Mouse (Mus musculus) myocyte (in vitro differentiated cells): Measurements from ENCODE around the gene Iqcf5. TPM values are rescaled to one million over a fixed set of nuclear protein-coding genes. Genes with fewer than 3 reads are reported as not detected.
A peak's percentile ranks its signal among the peaks of the same experiment; 100 is the strongest.

Experiments
- H3K27me3 ChIP-seq: one replicate; pipeline ENCODE4 v1.6.1; 2011; ENCODE audit not compliant: control insufficient read depth, insufficient read depth, insufficient read length
- H3K36me3 ChIP-seq: one replicate; pipeline ENCODE4 v1.6.1; 2011; ENCODE audit not compliant: control insufficient read depth, insufficient read depth
- H3K4me2 ChIP-seq: one replicate; pipeline ENCODE4 v1.6.1; 2011; ENCODE audit warnings: low read depth, control low read depth
- H3K4me3 ChIP-seq: one replicate; pipeline ENCODE4 v1.5.1; 2011; ENCODE audit warnings: mild to moderate bottlenecking, control low read depth, moderate library complexity
- H3K79me2 ChIP-seq: one replicate; pipeline ENCODE4 v1.6.1; 2011; ENCODE audit not compliant: control insufficient read depth, insufficient read depth
- H3ac ChIP-seq: one replicate; pipeline ENCODE4 v1.6.1; 2011; ENCODE audit not compliant: control insufficient read depth, insufficient read length
- CEBPB ChIP-seq: IDR thresholded peaks from 2 replicates; pipeline ENCODE4 v1.6.1; 2011; ENCODE audit warnings: mild to moderate bottlenecking, moderate library complexity; ENCODE audit not compliant: poor library complexity, insufficient read depth, severe bottlenecking
- E2F4 ChIP-seq: IDR thresholded peaks from one replicate; pipeline ENCODE4 v1.6.1; 2011; ENCODE audit warnings: mild to moderate bottlenecking, control low read depth, moderate library complexity; ENCODE audit not compliant: insufficient read depth
- MAX ChIP-seq: IDR thresholded peaks from one replicate; pipeline ENCODE4 v1.6.1; 2011; ENCODE audit warnings: low read depth, mild to moderate bottlenecking, control low read depth
- MYOD1 ChIP-seq, 3 experiments: IDR thresholded peaks; one replicate each; pipeline ENCODE4 v1.6.1; 2011; ENCODE audit warnings: control low read depth in 2 of 3, low read depth in 2 of 3, mild to moderate bottlenecking in 2 of 3, moderate library complexity in 1 of 3; ENCODE audit not compliant: insufficient read length in 2 of 3, control insufficient read depth in 1 of 3
- MYOG ChIP-seq, 3 experiments: IDR thresholded peaks; one replicate each; pipeline ENCODE4 v1.6.1; 2011; ENCODE audit warnings: control low read depth in 2 of 3, low read depth in 2 of 3, mild to moderate bottlenecking in 2 of 3; ENCODE audit not compliant: insufficient read length in 2 of 3, control insufficient read depth in 1 of 3, insufficient read depth in 1 of 3
- POLR2A ChIP-seq: IDR thresholded peaks from one replicate; pipeline ENCODE4 v1.6.1; 2011; ENCODE audit warnings: low read depth, mild to moderate bottlenecking, control low read depth, moderate library complexity; ENCODE audit not compliant: insufficient read length
- POLR2AphosphoS2 ChIP-seq: IDR thresholded peaks from one replicate; pipeline ENCODE4 v1.6.1; 2011; ENCODE audit warnings: low read depth, control low read depth; ENCODE audit not compliant: insufficient read length
- REST ChIP-seq: IDR thresholded peaks from one replicate; pipeline ENCODE4 v1.6.1; 2011; ENCODE audit warnings: mild to moderate bottlenecking, control low read depth, moderate library complexity; ENCODE audit not compliant: insufficient read depth, insufficient read length
- SRF ChIP-seq: IDR thresholded peaks from one replicate; pipeline ENCODE4 v1.6.1; 2011; ENCODE audit warnings: low read depth; ENCODE audit not compliant: control insufficient read depth, insufficient read length
- TCF12 ChIP-seq: IDR thresholded peaks from one replicate; pipeline ENCODE4 v1.6.1; 2011; ENCODE audit warnings: mild to moderate bottlenecking, control low read depth; ENCODE audit not compliant: poor library complexity, insufficient read depth, severe bottlenecking
- TCF3 ChIP-seq: IDR thresholded peaks from one replicate; pipeline ENCODE4 v1.6.1; 2011; ENCODE audit warnings: low read depth, control low read depth; ENCODE audit not compliant: insufficient read length
- USF1 ChIP-seq: IDR thresholded peaks from one replicate; pipeline ENCODE4 v1.6.1; 2011; ENCODE audit warnings: low read depth, mild to moderate bottlenecking, control low read depth, moderate library complexity
- polyA plus RNA-seq: library from polyadenylated mRNA; unstranded; fragments of >200 nt; fragmentation: generic; extraction: Trizol; gene quantifications from one replicate; pipeline ENCODE4 v1.2.1, GENCODE M21; 2012; ENCODE audit warnings: missing spikeins

Iqcf5 gene
- polyA plus RNA-seq, 1 experiment, result 0.12 TPM

GRCm38 (mm10) chr9:106564025-106564424 is 49.7 kb downstream of the Iqcf5 start:
- TF ChIP-seq POLR2A, result no peak
- TF ChIP-seq USF1, result no peak
- TF ChIP-seq E2F4, result no peak
- TF ChIP-seq MYOD1 (IDR thresholded peaks at IDR 0.05; ENCODE audit: control insufficient read depth in 1 of 3, insufficient read length in 2 of 3, low read depth in 2 of 3), result no peak
- no peak for TF ChIP-seq POLR2AphosphoS2
- TF ChIP-seq TCF3, result no peak
- TF ChIP-seq MYOG (IDR thresholded peaks at IDR 0.05; ENCODE audit: control insufficient read depth in 1 of 3, insufficient read depth in 1 of 3, insufficient read length in 2 of 3, low read depth in 2 of 3), result no peak
- TF ChIP-seq CEBPB, result no peak
- no peak for TF ChIP-seq SRF
- TF ChIP-seq REST, result no peak
- no peak for TF ChIP-seq MAX
- TF ChIP-seq TCF12, result no peak
- H3K27me3 ChIP-seq, result peaks cover 49% of the 10 kb centered on the region

More at GRCm38 (mm10) chr9:106564025-106564424, 49.7 kb downstream of the Iqcf5 start:
- Histone ChIP-seq H3ac (no peak overlapping the region), H3K4me2 (peak overlapping the region; percentile 15), H3K4me3 (no peak overlapping the region), H3K79me2 (no peaks in the 10 kb centered on the region), H3K36me3 (no peaks in the 10 kb centered on the region)

Other genes starting within 250 kb of the Iqcf5 start
- 7.6 TPM for gene Poc1a, start 233.5 kb upstream of the Iqcf5 start, polyA plus RNA-seq
- gene Dusp7, start 145.9 kb upstream of the Iqcf5 start, polyA plus RNA-seq, result 8.9 TPM
- 45.1 TPM for gene Rpl29, start 85.1 kb upstream of the Iqcf5 start, polyA plus RNA-seq
- 18.1 TPM for gene Acy1, start 76.3 kb upstream of the Iqcf5 start, polyA plus RNA-seq
- gene Abhd14b, start 67.1 kb upstream of the Iqcf5 start, polyA plus RNA-seq, result 4.2 TPM
- 19.2 TPM for gene Abhd14a, start 66.9 kb upstream of the Iqcf5 start, polyA plus RNA-seq
- 274 TPM for gene Pcbp4, start 61.3 kb upstream of the Iqcf5 start, polyA plus RNA-seq
- gene Gpr62, start 48.6 kb upstream of the Iqcf5 start, polyA plus RNA-seq, result 0.46 TPM
- gene Rrp9, start 38.6 kb upstream of the Iqcf5 start, polyA plus RNA-seq, result 69.4 TPM
- 66.1 TPM for gene Parp3, start 37.6 kb upstream of the Iqcf5 start, polyA plus RNA-seq
- not detected for gene Iqcf1, start 14.6 kb upstream of the Iqcf5 start, polyA plus RNA-seq
- gene Iqcf3, start 47.1 kb downstream of the Iqcf5 start, polyA plus RNA-seq, result not detected
- not detected for gene Iqcf4, start 56.4 kb downstream of the Iqcf5 start, polyA plus RNA-seq
- gene Iqcf6, start 112.0 kb downstream of the Iqcf5 start, polyA plus RNA-seq, result not detected
- not detected for gene Grm2, start 141.5 kb downstream of the Iqcf5 start, polyA plus RNA-seq
- 111 TPM for gene Tex264, start 171.4 kb downstream of the Iqcf5 start, polyA plus RNA-seq